ENCODE assay signal across 9 mouse cellular contexts in the genomic region with DNA sequence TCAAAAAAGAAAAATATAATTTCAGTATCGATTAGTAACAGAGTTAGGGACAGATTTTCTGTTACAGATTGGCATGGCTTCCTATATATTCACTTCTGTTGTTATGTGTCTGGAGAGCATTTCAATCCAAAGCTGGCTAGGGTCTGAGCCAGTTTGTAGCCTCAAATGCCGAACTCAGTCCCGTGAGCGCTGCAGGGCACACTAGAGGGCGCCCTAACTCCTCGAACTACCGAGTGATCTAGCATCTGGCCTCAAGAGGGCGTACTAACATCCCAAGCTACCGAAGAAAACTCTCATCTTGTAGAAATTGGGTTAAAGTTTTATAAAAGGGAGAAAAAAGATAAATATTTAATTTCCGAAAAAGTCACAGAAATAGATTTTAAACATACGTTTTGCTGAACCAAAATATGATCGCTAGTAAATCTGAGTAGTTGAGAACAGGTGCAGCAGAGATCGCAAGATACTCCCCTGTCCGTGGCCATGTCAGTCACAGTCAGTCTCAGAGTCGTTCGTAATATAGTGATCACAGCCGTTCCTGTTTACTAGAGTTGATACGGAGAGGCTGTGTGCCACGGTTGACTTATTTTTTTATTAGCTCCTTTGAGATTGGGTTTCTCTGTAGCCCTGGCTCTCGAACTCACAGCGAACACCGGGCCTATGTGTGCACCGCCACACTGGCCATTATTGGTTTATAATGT. TPM values are rescaled to one million over a fixed set of nuclear protein-coding genes. Genes with fewer than 3 reads are reported as not detected.
A peak's percentile ranks its signal among the peaks of the same experiment; 100 is the strongest.
DNase-seq lines count a peak whose midpoint lies in the region; ATAC-seq and TF ChIP-seq lines count a peak whose summit lies in the region.
"Had no signal": no experiment of that assay in that cellular context is flagged by ENCODE, and none has a peak within 500 bp of the region (broad histone marks: within the 10 kb centered on the region; RNA-seq: fewer than 3 reads in every experiment).

No protein-coding gene starts in this region.

- no peaks in the 10 kb centered on the region for H3K27me3 ChIP-seq in heart, adult 2 months (ENCODE audit: control insufficient read depth, insufficient read depth, low read length)
- no peaks in the 10 kb centered on the region for H3K27me3 ChIP-seq in heart, embryonic 11.5 days (ENCODE audit: control insufficient read depth, insufficient read depth, low read length)
- no peaks in the 10 kb centered on the region for H3K27me3 ChIP-seq in CH12.LX (replicated peaks)
- no peaks in the 10 kb centered on the region for H3K27me3 ChIP-seq in spleen, adult 2 months (ENCODE audit: control insufficient read depth, insufficient read depth, low read length)
- H3K27me3 ChIP-seq: liver, embryonic 15.5 days had no signal

- H3K27ac ChIP-seq in heart, adult 2 months, result no peak overlapping the region
- no peak overlapping the region for H3K27ac ChIP-seq in heart, embryonic 11.5 days (ENCODE audit: low read depth, low read length)
- H3K27ac ChIP-seq in CH12.LX (ENCODE audit: insufficient read depth, low read depth), result no peak overlapping the region
- H3K27ac ChIP-seq in spleen, adult 2 months (ENCODE audit: insufficient read depth, low read length), result no peak overlapping the region
- H3K27ac ChIP-seq: liver, embryonic 15.5 days had no signal

- peak; percentile 84 for TF ChIP-seq CTCF in heart, adult 2 months (IDR thresholded peaks at IDR 0.05)
- TF ChIP-seq CTCF in CH12.LX (conservative IDR thresholded peaks at IDR 0.05 in 1 of 2, IDR thresholded peaks at IDR 0.05 in 1 of 2; ENCODE audit: low read depth in 2 of 2, low read length in 2 of 2), result peak; percentile 88 to 100
- TF ChIP-seq CTCF in spleen, adult 2 months (IDR thresholded peaks at IDR 0.05; ENCODE audit: extremely low read depth, insufficient read depth, insufficient read length, insufficient replicate concordance), result peak; percentile 75; the same call in 1 of the 2 replicates

- no peak overlapping the region for H3K4me3 ChIP-seq in heart, adult 2 months
- H3K4me3 ChIP-seq in heart, embryonic 11.5 days (ENCODE audit: low read depth, low read length), result no peak overlapping the region
- H3K4me3 ChIP-seq in CH12.LX (replicated peaks in 1 of 3; ENCODE audit: low read depth in 2 of 3, low read length in 2 of 3, poor library complexity in 1 of 3), result no peak overlapping the region
- no peak overlapping the region for H3K4me3 ChIP-seq in spleen, adult 2 months (ENCODE audit: extremely low read depth, insufficient read depth, insufficient read length)
- H3K4me3 ChIP-seq: liver, embryonic 15.5 days had no signal

- H3K4me1 ChIP-seq in heart, adult 2 months (ENCODE audit: control insufficient read depth, insufficient read depth, low read length), result no peaks in the 10 kb centered on the region
- no peaks in the 10 kb centered on the region for H3K4me1 ChIP-seq in heart, embryonic 11.5 days (ENCODE audit: control insufficient read depth, insufficient read depth, low read length)
- no peaks in the 10 kb centered on the region for H3K4me1 ChIP-seq in CH12.LX (ENCODE audit: control insufficient read depth in 1 of 2, insufficient read depth in 2 of 2)
- H3K4me1 ChIP-seq in spleen, adult 2 months (ENCODE audit: control insufficient read depth, insufficient read depth, insufficient read length), result no peaks in the 10 kb centered on the region
- H3K4me1 ChIP-seq: liver, embryonic 15.5 days had no signal

- no peaks in the 10 kb centered on the region for H3K9me3 ChIP-seq in heart, embryonic 11.5 days (replicated peaks; ENCODE audit: control insufficient read depth, low read length)
- no peaks in the 10 kb centered on the region for H3K9me3 ChIP-seq in CH12.LX (replicated peaks; ENCODE audit: low read length)
- H3K9me3 ChIP-seq: liver, embryonic 15.5 days had no signal

- in situ Hi-C loops in CH12.LX (cut with MboI; ENCODE audit: low pct_ligation_motif_present, low pct_unique_long_range_greater_than_20kb, low sequenced_read_pairs), result loop anchor here (25.0 kb wide), 1 partner anchor 1112 kb away; no protein-coding TSS in a partner anchor

- peak; percentile 10 to 46 for DNase-seq in heart, adult 2 months
- DNase-seq in CH12.LX (ENCODE audit: extremely low read depth), result peak; percentile 67
- peak; percentile 54 for DNase-seq in c-Kit-positive CD71-negative TER-119-negative erythroid progenitor cells, embryonic 14.5 days (ENCODE audit: low read depth)
- peak; percentile 31 to 72 for DNase-seq in frontal cortex, postnatal 14 days (ENCODE audit: low spot score in 2 of 2)
- DNase-seq in kidney, postnatal 25 days, result peak; percentile 68 to 81
- peak; percentile 59 for DNase-seq in lung, postnatal 10 days
- DNase-seq in spleen, adult 2 months (ENCODE audit: low read depth in 1 of 2, low spot score in 2 of 2), result peak; percentile 26 to 31

- peak; percentile 73 for TF ChIP-seq RAD21 in CH12.LX (IDR thresholded peaks at IDR 0.05; ENCODE audit: low read depth, low read length)

- H3K36me3 ChIP-seq in heart, adult 2 months (ENCODE audit: control insufficient read depth, insufficient read depth, low read length), result no peaks in the 10 kb centered on the region
- no peaks in the 10 kb centered on the region for H3K36me3 ChIP-seq in heart, embryonic 11.5 days (ENCODE audit: control insufficient read depth, insufficient read depth, low read length)
- no peaks in the 10 kb centered on the region for H3K36me3 ChIP-seq in CH12.LX (replicated peaks in 1 of 2; ENCODE audit: control insufficient read depth in 1 of 2, insufficient read depth in 1 of 2, low read length in 1 of 2)
- H3K36me3 ChIP-seq in spleen, adult 2 months (ENCODE audit: control insufficient read depth, insufficient read depth, low read length), result no peaks in the 10 kb centered on the region
- H3K36me3 ChIP-seq: liver, embryonic 15.5 days had no signal

- no peak for ATAC-seq in heart, embryonic 11.5 days (replicated peaks; ENCODE audit: insufficient number of reproducible peaks, low FRiP score, low TSS enrichment)

- no peak for TF ChIP-seq POLR2A in heart, adult 2 months (IDR thresholded peaks at IDR 0.05; ENCODE audit: insufficient read depth, low read depth, low read length)
- no peak for TF ChIP-seq POLR2A in CH12.LX (IDR thresholded peaks at IDR 0.05; ENCODE audit: low read depth, low read length)
- TF ChIP-seq POLR2A in spleen, adult 2 months (IDR thresholded peaks at IDR 0.05; ENCODE audit: low read depth, low read length), result no peak

- dilution Hi-C loops in CH12.LX (cut with MboI; ENCODE audit: extremely low pct_ligation_motif_present, extremely low pct_unique_long_range_greater_than_20kb, low sequenced_read_pairs), result no loop called here

- H3K4me2 ChIP-seq in heart, embryonic 11.5 days, result no peak overlapping the region
- no peak overlapping the region for H3K4me2 ChIP-seq in CH12.LX (ENCODE audit: insufficient read depth, low read depth, poor library complexity, severe bottlenecking)
- H3K4me2 ChIP-seq: liver, embryonic 15.5 days had no signal

- H3K9ac ChIP-seq in heart, adult 2 months (ENCODE audit: low read depth, low read length), result no peak overlapping the region
- H3K9ac ChIP-seq in heart, embryonic 11.5 days (ENCODE audit: low read depth, low read length), result no peak overlapping the region
- no peak overlapping the region for H3K9ac ChIP-seq in CH12.LX (ENCODE audit: insufficient read depth, low read depth)
- H3K9ac ChIP-seq: liver, embryonic 15.5 days had no signal

- WGBS in heart, adult 2 months, result 52% methylated on average over 23 of the region's 23 CpGs
- WGBS in heart, embryonic 11.5 days (ENCODE audit: insufficient replicate concordance), result 48% methylated on average over 23 of the region's 23 CpGs
- 55% methylated on average over 23 of the region's 23 CpGs for WGBS in spleen, adult 2 months

- no peak for TF ChIP-seq EP300 in heart, adult 2 months (IDR thresholded peaks at IDR 0.05; ENCODE audit: insufficient read depth, low read depth, low read length)
- TF ChIP-seq EP300 in CH12.LX (IDR thresholded peaks at IDR 0.05; ENCODE audit: low read length), result no peak

- intact Hi-C loops in heart, adult 2 months (cut with DNase I), result no loop called here

- no peaks in the 10 kb centered on the region for H3K79me2 ChIP-seq in heart, adult 2 months (replicated peaks; ENCODE audit: control insufficient read depth, insufficient read depth, low read length)
- no peaks in the 10 kb centered on the region for H3K79me2 ChIP-seq in CH12.LX (replicated peaks; ENCODE audit: control insufficient read depth, extremely low read depth, insufficient read depth, poor library complexity, severe bottlenecking)

TF ChIP-seq in CH12.LX, 34 proteins besides CTCF, POLR2A, EP300 and RAD21:
- TF ChIP-seq NELFE (IDR thresholded peaks at IDR 0.05; ENCODE audit: low read depth, low read length) (peak; percentile 79; the same call in 1 of the 2 replicates), MXI1 (IDR thresholded peaks at IDR 0.05; ENCODE audit: low read depth, low read length) (no peak), POLR2AphosphoS2 (IDR thresholded peaks at IDR 0.05; ENCODE audit: low read depth, low read length) (no peak), BHLHE40 (IDR thresholded peaks at IDR 0.05; ENCODE audit: low read depth, low read length) (peak; percentile 86), SMC3 (IDR thresholded peaks at IDR 0.05; ENCODE audit: low read depth, low read length) (peak; percentile 74), HCFC1 (IDR thresholded peaks at IDR 0.05; ENCODE audit: low read depth, low read length) (no peak)
TF ChIP-seq in CH12.LX: peak in this region for 3.

RNA-seq across cellular contexts. Expression of gene BC035947, which starts 13.4 kb away (rescaled TPM):
- not detected for total RNA-seq in heart, adult 2 months (2021)
- polyA plus RNA-seq in heart, adult 2 months (2012; rRNA removed), result 0.08 TPM in 1 of 2 replicates, not detected in the other
- 0.09 TPM in 1 of 2 replicates, not detected in the other for polyA plus RNA-seq in heart, embryonic 11.5 days (2014; fragmentation: Nextera tagmentation; extraction: Ambion mirVana)
- total RNA-seq in CH12.LX (2012; rRNA removed) (not detected in 2 replicates), CH12.LX (2014; rRNA removed) (not detected in 2 replicates)
- not detected in 2 replicates for polyA plus RNA-seq in CH12.LX (2012; ENCODE audit: insufficient read length, low read depth)
- 0.02 TPM in 1 of 2 replicates, not detected in the other for polyA plus RNA-seq in spleen, adult 2 months (2012; rRNA removed)

RNA-seq across cellular contexts. Expression of gene Mogat1, which starts 14.5 kb away (rescaled TPM):
- total RNA-seq in heart, adult 2 months (2021), result not detected
- polyA plus RNA-seq in heart, adult 2 months (2012; rRNA removed), result 0.82 and 3.1 TPM in 2 replicates
- not detected in 2 replicates for polyA plus RNA-seq in heart, embryonic 11.5 days (2014; fragmentation: Nextera tagmentation; extraction: Ambion mirVana)
- total RNA-seq in CH12.LX (2012; rRNA removed) (0.13 TPM in 1 of 2 replicates, not detected in the other), CH12.LX (2014; rRNA removed) (not detected in 2 replicates)
- polyA plus RNA-seq in CH12.LX (2012; ENCODE audit: insufficient read length, low read depth), result not detected in 2 replicates
- polyA plus RNA-seq in spleen, adult 2 months (2012; rRNA removed), result 0.88 TPM in 1 of 2 replicates, not detected in the other
- polyA plus RNA-seq: liver, embryonic 15.5 days had no signal

RNA-seq across cellular contexts. Expression of gene Farsb, which starts 36.6 kb away (rescaled TPM):
- 10 to 100 TPM; 46.7 to 49.1 TPM for total RNA-seq in heart, adult 2 months (2021)
- 18.6 and 40.5 TPM in 2 replicates for polyA plus RNA-seq in heart, adult 2 months (2012; rRNA removed)
- 107 and 113 TPM in 2 replicates for polyA plus RNA-seq in heart, embryonic 11.5 days (2014; fragmentation: Nextera tagmentation; extraction: Ambion mirVana)
- 114 and 128 TPM in 2 replicates for total RNA-seq in CH12.LX (2012; rRNA removed)
- 205 and 224 TPM in 2 replicates for total RNA-seq in CH12.LX (2014; rRNA removed)
- 166 and 180 TPM in 2 replicates for polyA plus RNA-seq in CH12.LX (2012; ENCODE audit: insufficient read length, low read depth)
- 6.6 and 8.7 TPM in 2 replicates for polyA plus RNA-seq in spleen, adult 2 months (2012; rRNA removed)
